Mouse (Mus musculus): ENCODE data around the gene Fscn3.

Fscn3 gene

GRCm38 (mm10) chr6:28425019-28425418 is 2.6 kb upstream of the Fscn3 start:
- no peak for DNase-seq (ENCODE audit: low read depth, low spot score)

- DNase-seq (ENCODE audit: low read depth, low spot score) = no peak
Observed at GRCm38 (mm10) chr6:28428290-28428689, 701 bp downstream of the Fscn3 start, which contains the start of gene Gcc1. Gcc1 (minus strand) TSS chr6:28428390.

GRCm38 (mm10) chr6:28429870-28430269 is 2.3 kb downstream of the Fscn3 start:
- DNase-seq (ENCODE audit: low read depth, low spot score) = no peak

- peak; percentile 53 for DNase-seq (ENCODE audit: low read depth, low spot score)
Observed at GRCm38 (mm10) chr6:28430795-28431537, 3.4 kb downstream of the Fscn3 start.

GRCm38 (mm10) chr6:28431538-28431855 is 3.9 kb downstream of the Fscn3 start:
- no peak for DNase-seq (ENCODE audit: low read depth, low spot score)

- DNase-seq (ENCODE audit: low read depth, low spot score) = no peak
Observed at GRCm38 (mm10) chr6:28447937-28448336, 20.3 kb downstream of the Fscn3 start.

GRCm38 (mm10) chr6:28449253-28449652 is 21.7 kb downstream of the Fscn3 start, which contains the start of gene Pax4:
Pax4 (minus strand) TSS chr6:28449353.
- DNase-seq (ENCODE audit: low read depth, low spot score) = no peak

- DNase-seq (ENCODE audit: low read depth, low spot score) = peak; percentile 25
Observed at GRCm38 (mm10) chr6:28450481-28450880, 22.9 kb downstream of the Fscn3 start.

GRCm38 (mm10) chr6:28450977-28451376 is 23.4 kb downstream of the Fscn3 start:
- DNase-seq (ENCODE audit: low read depth, low spot score) = no peak

- DNase-seq (ENCODE audit: low read depth, low spot score) = no peak
Observed at GRCm38 (mm10) chr6:28459221-28459668, 31.7 kb downstream of the Fscn3 start.

GRCm38 (mm10) chr6:28460534-28460933 is 32.9 kb downstream of the Fscn3 start:
- DNase-seq (ENCODE audit: low read depth, low spot score) = no peak

GRCm38 (mm10) chr6:28464630-28465029 is 37.0 kb downstream of the Fscn3 start:
- no peak for DNase-seq (ENCODE audit: low read depth, low spot score)

GRCm38 (mm10) chr6:28470017-28470602 is 42.5 kb downstream of the Fscn3 start:
- no peak for DNase-seq (ENCODE audit: low read depth, low spot score)

GRCm38 (mm10) chr6:28470621-28471020 is 43.0 kb downstream of the Fscn3 start:
- no peak for DNase-seq (ENCODE audit: low read depth, low spot score)

- DNase-seq (ENCODE audit: low read depth, low spot score) = no peak
Observed at GRCm38 (mm10) chr6:28471284-28472035, 43.9 kb downstream of the Fscn3 start.

- DNase-seq (ENCODE audit: low read depth, low spot score) = no peak
Observed at GRCm38 (mm10) chr6:28474211-28474610, 46.6 kb downstream of the Fscn3 start.

GRCm38 (mm10) chr6:28474839-28475238 is 47.2 kb downstream of the Fscn3 start, which contains the start of gene Snd1:
Snd1 (plus strand) TSS chr6:28475139.
- no peak for DNase-seq (ENCODE audit: low read depth, low spot score)

- peak; percentile 100 for DNase-seq (ENCODE audit: low read depth, low spot score)
Observed at GRCm38 (mm10) chr6:28479865-28480751, 52.5 kb downstream of the Fscn3 start.

GRCm38 (mm10) chr6:28480752-28481492 is 53.3 kb downstream of the Fscn3 start:
- DNase-seq (ENCODE audit: low read depth, low spot score) = no peak

- DNase-seq (ENCODE audit: low read depth, low spot score) = no peak
Observed at GRCm38 (mm10) chr6:28482711-28483315, 55.2 kb downstream of the Fscn3 start.

All from R1 (cell line).